Mouse (Mus musculus): ENCODE results near the gene Dcpp3. TPM values are rescaled to one million over a fixed set of nuclear protein-coding genes. Genes with fewer than 3 reads are reported as not detected.

Dcpp3 gene
- total RNA-seq, 2 experiments from 2014 or later, result not detected

Other genes starting within 250 kb of the Dcpp3 start
- gene Hcfc1r1, start 243.9 kb upstream of the Dcpp3 start, total RNA-seq (2015), result 67.4 and 97.1 TPM in 2 replicates
- gene Hcfc1r1, start 243.9 kb upstream of the Dcpp3 start, total RNA-seq (2017), result 38.1 and 52.4 TPM in 2 replicates
- gene Thoc6, start 243.6 kb upstream of the Dcpp3 start, total RNA-seq (2015), result 26.5 and 26.8 TPM in 2 replicates
- 38.5 and 45.2 TPM in 2 replicates for gene Thoc6, start 243.6 kb upstream of the Dcpp3 start, total RNA-seq (2017)
- gene Tnfrsf12a, start 240.0 kb upstream of the Dcpp3 start, total RNA-seq (2015), result 1.8 and 5.8 TPM in 2 replicates
- gene Tnfrsf12a, start 240.0 kb upstream of the Dcpp3 start, total RNA-seq (2017), result 5.9 and 7.7 TPM in 2 replicates
- gene Cldn6, start 238.2 kb upstream of the Dcpp3 start, total RNA-seq (2015), result not detected in 2 replicates
- gene Cldn6, start 238.2 kb upstream of the Dcpp3 start, total RNA-seq (2017), result not detected in 2 replicates
- gene Cldn9, start 233.4 kb upstream of the Dcpp3 start, total RNA-seq (2015), result not detected in 2 replicates
- gene Cldn9, start 233.4 kb upstream of the Dcpp3 start, total RNA-seq (2017), result not detected in 2 replicates
- not detected in 2 replicates for gene 1520401A03Rik, start 194.7 kb upstream of the Dcpp3 start, total RNA-seq (2015)
- gene 1520401A03Rik, start 194.7 kb upstream of the Dcpp3 start, total RNA-seq (2017), result not detected in 2 replicates
- gene Pkmyt1, start 191.1 kb upstream of the Dcpp3 start, total RNA-seq (2015), result 31.1 and 32.2 TPM in 2 replicates
- gene Pkmyt1, start 191.1 kb upstream of the Dcpp3 start, total RNA-seq (2017), result 15.9 and 16.6 TPM in 2 replicates
- 3.3 and 4.1 TPM in 2 replicates for gene Paqr4, start 176.6 kb upstream of the Dcpp3 start, total RNA-seq (2015)
- 7.6 and 10.1 TPM in 2 replicates for gene Paqr4, start 176.6 kb upstream of the Dcpp3 start, total RNA-seq (2017)
- gene Kremen2, start 171.6 kb upstream of the Dcpp3 start, total RNA-seq (2015), result not detected in 2 replicates
- gene Kremen2, start 171.6 kb upstream of the Dcpp3 start, total RNA-seq (2017), result not detected in 2 replicates
- 3.1 and 3.7 TPM in 2 replicates for gene Flywch1, start 145.9 kb upstream of the Dcpp3 start, total RNA-seq (2015)
- 7.7 and 12.0 TPM in 2 replicates for gene Flywch1, start 145.9 kb upstream of the Dcpp3 start, total RNA-seq (2017)
- gene Flywch2, start 131.4 kb upstream of the Dcpp3 start, total RNA-seq (2015), result 0.66 TPM in 1 of 2 replicates, not detected in the other
- 0.92 TPM in 1 of 2 replicates, not detected in the other for gene Flywch2, start 131.4 kb upstream of the Dcpp3 start, total RNA-seq (2017)
- gene Srrm2, start 126.9 kb upstream of the Dcpp3 start, total RNA-seq (2015), result 210 and 224 TPM in 2 replicates
- gene Srrm2, start 126.9 kb upstream of the Dcpp3 start, total RNA-seq (2017), result 81.2 and 117 TPM in 2 replicates
- 283 and 294 TPM in 2 replicates for gene Elob, start 88.3 kb upstream of the Dcpp3 start, total RNA-seq (2015)
- 113 and 140 TPM in 2 replicates for gene Elob, start 88.3 kb upstream of the Dcpp3 start, total RNA-seq (2017)
- gene Prss33, start 81.4 kb upstream of the Dcpp3 start, total RNA-seq (2015), result not detected in 2 replicates
- not detected in 2 replicates for gene Prss33, start 81.4 kb upstream of the Dcpp3 start, total RNA-seq (2017)
- not detected in 2 replicates for gene Prss32, start 73.6 kb upstream of the Dcpp3 start, total RNA-seq (2015)
- gene Prss32, start 73.6 kb upstream of the Dcpp3 start, total RNA-seq (2017), result not detected in 2 replicates
- gene Prss41, start 73.3 kb upstream of the Dcpp3 start, total RNA-seq (2015), result not detected in 2 replicates
- gene Prss41, start 73.3 kb upstream of the Dcpp3 start, total RNA-seq (2017), result not detected in 2 replicates
- not detected in 2 replicates for gene Prss21, start 49.4 kb upstream of the Dcpp3 start, total RNA-seq (2015)
- not detected in 2 replicates for gene Prss21, start 49.4 kb upstream of the Dcpp3 start, total RNA-seq (2017)
- gene Dcpp1, start 36.6 kb upstream of the Dcpp3 start, total RNA-seq (2015), result not detected in 2 replicates
- gene Dcpp1, start 36.6 kb upstream of the Dcpp3 start, total RNA-seq (2017), result not detected in 2 replicates
- not detected in 2 replicates for gene Dcpp2, start 36.6 kb upstream of the Dcpp3 start, total RNA-seq (2015)
- gene Dcpp2, start 36.6 kb upstream of the Dcpp3 start, total RNA-seq (2017), result not detected in 2 replicates
- gene Sbp, start 24.2 kb downstream of the Dcpp3 start, total RNA-seq (2015), result not detected in 2 replicates
- gene Sbp, start 24.2 kb downstream of the Dcpp3 start, total RNA-seq (2017), result not detected in 2 replicates
- not detected in 2 replicates for gene Sbpl, start 37.8 kb downstream of the Dcpp3 start, total RNA-seq (2015)
- gene Sbpl, start 37.8 kb downstream of the Dcpp3 start, total RNA-seq (2017), result not detected in 2 replicates
- 1.2 and 2.5 TPM in 2 replicates for gene Prss30, start 63.1 kb downstream of the Dcpp3 start, total RNA-seq (2015)
- gene Prss30, start 63.1 kb downstream of the Dcpp3 start, total RNA-seq (2017), result 0.89 and 1.2 TPM in 2 replicates
- gene Prss22, start 80.6 kb downstream of the Dcpp3 start, total RNA-seq (2015), result not detected in 2 replicates
- not detected in 2 replicates for gene Prss22, start 80.6 kb downstream of the Dcpp3 start, total RNA-seq (2017)
- gene Prss27, start 120.7 kb downstream of the Dcpp3 start, total RNA-seq (2015), result not detected in 2 replicates
- not detected in 2 replicates for gene Prss27, start 120.7 kb downstream of the Dcpp3 start, total RNA-seq (2017)
- gene Kctd5, start 156.0 kb downstream of the Dcpp3 start, total RNA-seq (2015), result 12.0 and 16.7 TPM in 2 replicates
- 17.3 and 17.7 TPM in 2 replicates for gene Kctd5, start 156.0 kb downstream of the Dcpp3 start, total RNA-seq (2017)
- 45.4 and 51.3 TPM in 2 replicates for gene Pdpk1, start 233.5 kb downstream of the Dcpp3 start, total RNA-seq (2015)
- 50.6 and 57.7 TPM in 2 replicates for gene Pdpk1, start 233.5 kb downstream of the Dcpp3 start, total RNA-seq (2017)
- 28.8 and 36.3 TPM in 2 replicates for gene Amdhd2, start 246.3 kb downstream of the Dcpp3 start, total RNA-seq (2015)
- 44.4 and 68.1 TPM in 2 replicates for gene Amdhd2, start 246.3 kb downstream of the Dcpp3 start, total RNA-seq (2017)

Data from megakaryocyte, adult 5-6 weeks (primary cell).